Mouse (Mus musculus): ENCODE measurements at regions not wholly inside any gene's neighbourhood (a gene's known extent, or its start where the extent isn't known, plus 50 kb on each side); places are given as distances from the start of the nearest gene placed in this dataset.
"Not testable (repeated sequence)": the region's sequence is repeated elsewhere in the genome, so short reads cannot be mapped to it uniquely, and the experiment has no call there.

GRCm38 (mm10) chr4:3049972-3050846 is 116.9 kb upstream of the Vmn1r2 start:
- DNase-seq = no peak

DNA sequence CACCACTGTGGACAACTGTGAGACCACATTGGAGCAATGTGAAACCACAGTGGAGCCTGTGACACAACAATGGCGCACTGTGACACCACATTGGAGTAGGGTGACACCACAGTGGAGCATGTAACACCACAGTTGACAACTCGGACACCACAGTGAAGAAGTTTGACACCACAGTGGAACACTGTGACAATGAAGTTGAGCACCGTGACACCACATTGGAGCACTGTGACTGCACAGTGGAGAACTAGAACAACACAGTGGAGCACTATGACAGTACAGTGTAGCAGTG is 116.3 kb upstream of the Vmn1r2 start:
- no peak for DNase-seq

DNA sequence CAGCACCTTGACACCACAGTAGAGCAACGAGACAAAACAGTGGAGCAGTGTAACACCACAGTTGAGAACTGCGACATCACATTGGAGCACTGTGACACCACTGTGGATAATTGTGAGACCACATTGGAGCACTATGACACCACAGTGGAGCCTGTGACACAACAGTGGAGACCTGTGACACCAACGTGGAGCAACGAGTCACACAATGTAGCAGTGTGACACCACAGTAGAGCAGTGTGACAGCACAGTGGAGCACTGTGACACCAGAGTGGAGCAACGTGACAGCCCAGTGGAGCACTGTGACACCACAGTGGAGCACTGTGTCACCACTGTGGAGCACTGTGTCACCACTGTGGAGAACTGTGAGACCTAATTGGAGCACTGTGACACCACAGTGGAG is 115.9 kb upstream of the Vmn1r2 start:
- no peak for DNase-seq

- peak; percentile 50 for DNase-seq
These were observed 114.6 kb upstream of the Vmn1r2 start for GRCm38 (mm10) chr4:3052314-3053059.

GRCm38 (mm10) chr4:3053060-3053406 is 114.1 kb upstream of the Vmn1r2 start:
- no peak for DNase-seq

DNA sequence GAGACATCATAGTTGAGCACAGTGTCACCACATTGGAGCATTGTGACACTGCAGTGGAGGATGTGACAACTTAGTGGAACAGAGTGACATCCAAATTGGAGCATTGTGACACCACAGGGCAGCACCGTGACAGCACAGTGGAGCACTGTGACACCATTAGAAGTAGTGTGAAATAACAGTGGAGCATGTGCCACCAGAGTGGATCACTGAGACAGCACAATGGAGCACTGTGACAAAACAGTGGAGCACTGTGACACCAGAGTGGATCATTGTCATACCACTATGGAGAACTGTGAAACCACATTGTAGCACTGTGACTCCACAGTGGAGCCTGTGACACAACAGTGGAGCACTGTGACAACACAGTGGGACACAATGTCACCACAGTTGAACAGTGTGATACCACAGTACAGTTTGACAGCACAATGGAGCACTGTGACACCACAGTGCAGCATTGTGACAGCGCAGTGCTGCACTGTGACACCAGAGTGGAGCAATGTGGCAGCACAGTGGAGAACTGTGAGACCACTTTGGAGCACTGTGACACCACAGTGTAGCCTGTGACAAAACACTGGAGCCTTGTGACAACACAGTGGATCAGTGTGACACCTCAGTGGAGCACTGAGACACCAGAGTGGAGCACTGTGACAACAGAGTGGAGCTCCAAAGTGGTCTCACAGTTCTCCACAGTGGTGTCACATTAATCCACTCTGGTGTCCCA is 113.5 kb upstream of the Vmn1r2 start:
- no peak for DNase-seq

DNA sequence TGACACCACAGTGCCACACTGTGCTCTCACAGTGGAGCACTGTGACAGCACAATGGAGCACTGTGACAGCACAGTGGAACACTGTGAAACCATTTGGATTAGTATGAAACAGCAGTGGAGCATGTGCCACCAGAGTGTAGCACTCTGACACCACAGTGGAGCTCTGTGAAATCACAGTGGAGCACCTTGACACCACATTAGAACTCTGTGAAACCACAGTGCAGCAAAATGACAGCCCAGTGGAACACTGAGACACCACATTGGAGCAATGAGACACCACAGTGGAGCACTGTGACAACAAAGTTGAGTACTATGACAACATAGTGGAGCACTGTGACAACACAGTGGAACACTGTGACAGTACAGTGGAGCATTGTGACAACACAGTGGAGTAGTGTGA is 112.2 kb upstream of the Vmn1r2 start:
- no peak for DNase-seq

DNA sequence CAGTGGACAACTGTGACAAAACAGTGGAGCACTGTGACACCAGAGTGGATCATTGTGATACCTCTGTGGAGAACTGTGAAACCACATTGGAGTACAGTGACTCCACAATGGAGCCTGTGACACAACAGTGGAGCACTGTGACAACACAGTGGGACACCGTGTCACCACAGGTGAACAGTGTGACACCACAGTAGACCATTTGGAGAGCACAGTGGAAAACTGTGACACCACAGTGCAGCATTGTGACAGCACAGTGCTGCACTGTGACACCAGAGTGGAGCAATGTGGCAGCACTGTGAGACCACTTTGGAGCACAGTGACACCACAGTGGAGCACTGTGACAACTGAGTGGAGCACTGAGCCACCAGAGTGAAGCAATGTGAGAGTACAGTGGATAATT is 111.7 kb upstream of the Vmn1r2 start:
- no peak for DNase-seq

DNA sequence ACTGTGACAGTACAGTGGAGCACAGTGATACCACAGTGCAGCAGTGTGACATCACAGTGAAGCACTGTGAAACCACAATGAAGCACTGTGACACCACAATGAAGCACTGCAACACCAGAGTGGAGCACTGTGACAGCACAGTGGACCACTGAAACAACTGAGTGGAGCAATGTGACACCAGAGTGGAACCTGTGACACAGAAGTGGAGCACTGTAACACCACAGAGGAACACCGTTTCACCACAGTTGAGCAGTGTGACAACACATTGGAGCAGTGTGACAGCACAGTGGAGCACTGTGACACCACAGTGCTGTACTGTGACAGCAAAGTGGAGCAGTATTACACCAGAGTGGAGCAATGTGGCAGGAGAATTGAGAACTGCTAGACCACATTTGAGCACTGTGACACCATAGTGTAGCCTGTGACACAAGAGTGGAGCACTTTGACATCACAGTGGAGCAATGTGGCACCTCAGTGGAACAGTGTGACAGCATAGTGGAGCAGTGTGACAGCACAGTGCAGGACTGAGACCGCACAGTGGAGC is 107.5 kb upstream of the Vmn1r2 start:
- no peak for DNase-seq

DNA sequence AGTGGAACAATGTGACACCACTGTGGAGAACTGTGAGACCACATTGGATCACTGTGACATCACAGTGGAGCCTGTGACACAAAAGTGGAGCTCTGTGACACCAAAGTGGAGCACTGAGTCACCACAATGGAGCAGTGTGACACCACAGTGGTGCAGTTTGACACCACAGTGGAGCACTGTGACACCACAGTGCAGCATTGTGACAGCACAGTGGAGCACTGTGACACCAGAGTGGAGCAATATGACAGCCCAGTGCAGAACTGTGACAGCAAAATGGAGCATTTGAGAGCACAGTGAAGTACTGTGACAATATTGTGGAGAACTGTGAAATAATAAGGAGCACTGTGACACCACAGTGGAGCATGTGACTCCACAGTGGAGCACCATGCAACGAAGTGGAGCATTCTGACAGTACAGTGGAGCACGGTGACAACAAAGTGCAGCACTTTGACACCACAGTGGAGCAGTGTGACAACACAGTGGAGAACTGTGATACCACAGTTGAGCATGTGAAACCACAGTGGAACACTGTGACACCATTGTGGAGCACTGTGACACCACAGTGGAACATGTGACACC is 105.0 kb upstream of the Vmn1r2 start:
- DNase-seq = no peak

- DNase-seq = no peak
These were observed 103.2 kb upstream of the Vmn1r2 start for GRCm38 (mm10) chr4:3063966-3064365.

DNA sequence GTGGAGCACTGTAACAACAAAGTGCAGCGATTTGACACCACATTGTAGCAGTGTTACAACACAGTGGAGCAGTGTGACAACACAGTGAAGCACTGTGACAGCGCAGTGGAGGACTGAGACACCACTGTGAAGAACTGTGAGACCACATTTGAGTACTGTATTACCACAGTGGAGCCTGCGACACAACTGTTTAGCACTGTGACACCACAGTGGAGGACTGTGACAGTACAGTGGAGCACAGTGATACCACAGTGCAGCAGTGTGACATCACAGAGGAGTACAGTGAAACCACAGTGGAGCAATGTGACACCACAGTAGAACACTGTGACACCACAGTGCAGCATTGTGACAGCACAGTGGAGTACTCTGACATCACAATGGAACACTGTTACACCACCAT is 102.5 kb upstream of the Vmn1r2 start:
- DNase-seq = no peak

GRCm38 (mm10) chr4:3065335-3065734 is 101.8 kb upstream of the Vmn1r2 start:
- DNase-seq = not testable (repeated sequence)

GRCm38 (mm10) chr4:3066051-3066736 is 100.9 kb upstream of the Vmn1r2 start:
- DNase-seq = no peak

- DNase-seq = no peak
These were observed 99.9 kb upstream of the Vmn1r2 start for GRCm38 (mm10) chr4:3067265-3067664.

GRCm38 (mm10) chr4:3067666-3068065 is 99.5 kb upstream of the Vmn1r2 start:
- no peak for DNase-seq

- no peak for DNase-seq
These were observed 98.6 kb upstream of the Vmn1r2 start for GRCm38 (mm10) chr4:3068306-3069223.

GRCm38 (mm10) chr4:3069341-3069740 is 97.8 kb upstream of the Vmn1r2 start:
- DNase-seq = no peak

GRCm38 (mm10) chr4:3071326-3071725 is 95.8 kb upstream of the Vmn1r2 start:
- not testable (repeated sequence) for DNase-seq

DNA sequence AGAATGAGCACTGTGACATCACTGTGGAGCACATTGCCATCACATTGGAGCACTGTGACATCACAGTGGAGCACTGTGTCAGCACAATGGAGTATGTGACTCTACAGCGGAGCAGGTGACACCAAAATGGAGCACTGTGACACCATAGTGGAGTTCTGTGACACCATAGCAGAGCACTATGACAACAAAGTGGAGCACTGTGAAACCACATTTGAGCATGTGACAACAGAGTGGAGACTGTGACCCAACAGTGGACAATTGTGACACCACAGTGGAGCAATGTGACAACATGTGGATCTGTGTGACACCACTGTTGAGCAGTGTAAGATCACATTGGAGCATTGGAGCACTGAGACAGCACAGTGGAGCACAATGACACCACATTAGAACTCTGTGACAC is 87.2 kb upstream of the Vmn1r2 start:
- DNase-seq = no peak
